Mouse (Mus musculus): ENCODE results near the gene Jak1.

Jak1 gene

GRCm38 (mm10) chr4:101146891-101147655 is 118.0 kb downstream of the Jak1 start:
- no peak for DNase-seq (ENCODE audit: low read depth, low spot score)

- peak; percentile 86 for DNase-seq (ENCODE audit: low read depth, low spot score)
Observed at GRCm38 (mm10) chr4:101146047-101146745, 118.9 kb downstream of the Jak1 start.

DNA sequence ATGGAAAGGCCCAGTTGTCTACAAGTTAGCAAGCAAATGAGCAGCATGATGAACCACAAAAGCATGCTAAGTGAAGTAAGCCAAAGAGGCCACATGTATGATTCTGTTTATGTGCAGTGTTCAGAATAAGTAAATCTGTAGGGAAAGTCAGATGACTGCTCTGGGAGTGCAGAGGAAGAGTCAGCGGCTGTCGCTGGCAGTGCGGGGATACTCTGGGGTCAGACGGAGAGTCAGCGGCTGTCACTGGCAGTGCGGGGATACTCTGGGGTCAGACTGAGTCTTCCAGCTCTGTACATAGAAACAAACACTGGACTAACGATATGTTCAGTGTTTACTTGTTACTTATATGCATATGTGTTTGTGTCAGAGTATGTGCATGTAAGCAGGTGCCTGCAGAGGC is 120.3 kb downstream of the Jak1 start:
- no peak for DNase-seq (ENCODE audit: low read depth, low spot score)

DNA sequence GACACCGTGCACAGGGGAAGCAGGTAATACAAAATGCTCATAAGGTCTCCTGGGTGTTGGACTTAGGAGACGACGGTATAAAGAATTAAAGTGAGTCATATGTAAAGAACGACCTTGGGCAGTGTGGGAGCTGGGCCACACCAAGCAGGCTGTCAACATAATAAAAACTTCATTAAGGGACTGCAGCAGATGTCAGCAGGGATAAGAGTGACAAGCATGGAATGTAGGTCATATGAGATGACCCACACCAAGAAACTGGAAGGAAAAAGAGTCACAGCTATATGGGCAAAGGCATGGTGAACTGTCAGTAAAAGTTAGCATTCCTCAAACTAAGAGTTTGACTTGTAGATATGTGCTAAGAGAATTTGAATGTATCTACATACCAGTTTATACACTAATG is 120.7 kb downstream of the Jak1 start:
- no peak for DNase-seq (ENCODE audit: low read depth, low spot score)

DNA sequence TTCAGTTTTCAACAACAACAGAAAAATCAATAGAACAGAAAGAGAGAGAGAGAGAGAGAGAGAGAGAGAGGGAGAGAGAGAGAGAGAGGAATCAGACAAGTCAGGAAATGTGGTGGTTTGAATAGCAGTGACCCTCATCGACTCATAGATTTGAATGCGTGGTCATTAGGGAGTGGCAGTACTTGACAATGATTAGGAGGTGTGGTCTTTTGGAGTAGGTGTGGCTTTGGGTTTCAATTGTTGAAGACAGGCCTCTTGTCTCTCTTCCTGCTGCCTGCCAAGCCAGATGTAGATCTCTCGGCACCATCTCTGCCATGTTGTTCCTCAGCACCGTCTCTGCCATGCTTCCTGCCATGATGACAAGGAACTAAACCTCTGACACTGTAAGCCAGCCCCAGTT is 121.2 kb downstream of the Jak1 start:
- DNase-seq (ENCODE audit: low read depth, low spot score): no peak

DNA sequence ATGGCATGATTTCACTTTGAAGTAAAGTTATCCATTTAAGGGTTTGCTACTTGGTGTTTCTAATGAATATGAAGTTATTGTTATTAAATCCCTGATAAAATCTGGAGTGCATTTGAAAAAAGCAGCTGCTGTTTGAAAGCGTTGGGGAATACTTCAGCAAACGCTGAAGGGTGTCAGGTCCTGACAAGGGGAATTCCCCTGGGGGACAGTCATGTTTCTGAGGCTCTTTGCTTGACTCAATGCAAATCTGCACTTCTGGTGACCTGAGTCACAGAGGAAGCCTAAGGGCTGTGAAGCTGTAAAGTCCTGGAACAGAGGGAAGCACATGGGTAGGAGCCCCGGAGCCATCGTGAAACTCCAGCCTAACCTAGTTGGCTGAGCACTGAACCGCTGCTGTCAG is 123.3 kb downstream of the Jak1 start:
- no peak for DNase-seq (ENCODE audit: low read depth, low spot score)

GRCm38 (mm10) chr4:101137975-101138374 is 127.1 kb downstream of the Jak1 start:
- DNase-seq (ENCODE audit: low read depth, low spot score): no peak

- DNase-seq (ENCODE audit: low read depth, low spot score): no peak
Observed at GRCm38 (mm10) chr4:101135909-101136308, 129.2 kb downstream of the Jak1 start.

GRCm38 (mm10) chr4:101135013-101135412 is 130.1 kb downstream of the Jak1 start:
- no peak for DNase-seq (ENCODE audit: low read depth, low spot score)

- DNase-seq (ENCODE audit: low read depth, low spot score): no peak
Observed at GRCm38 (mm10) chr4:101121002-101121401, 144.1 kb downstream of the Jak1 start.

- DNase-seq (ENCODE audit: low read depth, low spot score): no peak
Observed at GRCm38 (mm10) chr4:101107122-101107521, 158.0 kb downstream of the Jak1 start.
